Comparison of ENCODE assay signal across 8 mouse cellular contexts in the genomic region with DNA sequence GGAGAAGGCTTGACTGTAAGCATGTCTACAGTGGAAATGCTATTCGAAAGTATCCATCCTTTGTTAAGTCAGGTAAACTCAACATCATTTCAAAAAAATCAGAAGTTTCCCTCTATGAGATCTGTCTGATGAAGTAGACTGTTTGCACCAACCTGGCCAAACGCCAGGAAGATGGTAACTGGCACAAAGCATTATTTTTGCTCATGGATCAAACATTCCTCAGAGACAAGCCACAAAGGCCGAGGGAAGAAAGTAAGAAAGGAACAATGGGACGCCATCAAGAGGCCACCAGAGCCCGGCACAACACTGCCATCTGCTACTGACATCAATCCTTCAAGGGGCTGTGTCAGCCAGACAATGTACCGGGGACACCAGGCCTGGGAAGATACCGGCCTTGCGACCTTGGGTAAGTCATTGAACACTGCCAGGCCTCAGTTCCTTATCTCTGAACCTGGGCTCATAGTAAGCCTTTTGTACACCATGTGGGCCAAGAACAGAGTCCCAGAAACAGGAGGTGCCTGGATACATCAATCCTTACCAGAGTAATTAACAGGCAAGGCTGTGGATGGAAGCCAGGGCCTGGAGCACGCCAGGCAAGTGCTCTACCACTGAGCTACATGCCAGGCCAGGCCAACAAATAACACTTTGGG. TPM values are rescaled to one million over a fixed set of nuclear protein-coding genes. Genes with fewer than 3 reads are reported as not detected.
DNase-seq lines count a peak whose midpoint lies in the region; ATAC-seq lines count a peak whose summit lies in the region.

No protein-coding gene starts in this region.

- H3K4me3 ChIP-seq in hindbrain, embryonic 13.5 days: peak overlapping the region; percentile 89
- H3K4me3 ChIP-seq in neural tube, embryonic 13.5 days: peak overlapping the region; percentile 80

- H3K36me3 ChIP-seq in hindbrain, embryonic 13.5 days: peaks cover 32% of the 10 kb centered on the region
- peaks cover 28% of the 10 kb centered on the region for H3K36me3 ChIP-seq in neural tube, embryonic 13.5 days

- peak overlapping the region; percentile 94 for H3K9ac ChIP-seq in hindbrain, embryonic 13.5 days
- peak overlapping the region; percentile 96 for H3K9ac ChIP-seq in neural tube, embryonic 13.5 days

- peak; percentile 52 to 53 for DNase-seq in layer of hippocampus, postnatal 10 days (ENCODE audit: low spot score in 2 of 2)
- DNase-seq in layer of hippocampus, adult 8-10 months (ENCODE audit: low spot score in 2 of 2): no peak
- DNase-seq in cerebellum, postnatal 25 days: peak; percentile 76 to 81
- DNase-seq in kidney, postnatal 14 days: no peak
- no peak for DNase-seq in left cerebral cortex, adult 8-10 months (ENCODE audit: low spot score in 2 of 2)
- DNase-seq in left cerebral cortex, adult 18-20 months (ENCODE audit: low spot score in 2 of 2): no peak

- no peaks in the 10 kb centered on the region for H3K27me3 ChIP-seq in hindbrain, embryonic 13.5 days
- H3K27me3 ChIP-seq in neural tube, embryonic 13.5 days: no peaks in the 10 kb centered on the region

- H3K9me3 ChIP-seq in hindbrain, embryonic 13.5 days: no peaks in the 10 kb centered on the region
- H3K9me3 ChIP-seq in neural tube, embryonic 13.5 days: no peaks in the 10 kb centered on the region

- no peak for ATAC-seq in hindbrain, embryonic 13.5 days (ENCODE audit: low FRiP score)
- no peak; the same call in 1 of the 2 replicates for ATAC-seq in neural tube, embryonic 13.5 days (ENCODE audit: low read depth)

- H3K4me1 ChIP-seq in hindbrain, embryonic 13.5 days (replicated peaks): peaks cover 67% of the 10 kb centered on the region
- peaks cover 72% of the 10 kb centered on the region for H3K4me1 ChIP-seq in neural tube, embryonic 13.5 days (replicated peaks)

- peak overlapping the region; percentile 95 for H3K27ac ChIP-seq in hindbrain, embryonic 13.5 days
- H3K27ac ChIP-seq in neural tube, embryonic 13.5 days (replicated peaks): peak overlapping the region; percentile 96

- WGBS in hindbrain, embryonic 13.5 days: 26% methylated on average over 9 of the region's 9 CpGs
- WGBS in neural tube, embryonic 13.5 days: 23% methylated on average over 9 of the region's 9 CpGs

- H3K4me2 ChIP-seq in hindbrain, embryonic 13.5 days: peak overlapping the region; percentile 79
- H3K4me2 ChIP-seq in neural tube, embryonic 13.5 days: peak overlapping the region; percentile 86

RNA-seq across cellular contexts. Expression of a gene that starts 3.3 kb away (rescaled TPM):
- total RNA-seq in layer of hippocampus, postnatal 10 days (2021): 100 to 1,000 TPM; 256 to 268 TPM
- total RNA-seq in layer of hippocampus, adult 8-10 months (2022): 100 to 1,000 TPM; 230 to 304 (median 268) TPM
- polyA plus RNA-seq in hindbrain, embryonic 13.5 days (2015; fragmentation: Nextera tagmentation; extraction: Ambion mirVana): 37.5 and 42.3 TPM in 2 replicates
- polyA plus RNA-seq in neural tube, embryonic 13.5 days (2015; fragmentation: Nextera tagmentation; extraction: Ambion mirVana): 29.2 and 30.8 TPM in 2 replicates
- total RNA-seq in left cerebral cortex, adult 8-10 months (2022): 100 to 1,000 TPM; 188 to 214 (median 199) TPM
- total RNA-seq in left cerebral cortex, adult 18-20 months (2021): 100 to 1,000 TPM; 217 to 223 TPM

Comparison
In these comparisons a context has a peak if more than half of its experiments do, and no peak if none do; other contexts are left out.
1. DNase-seq: peak in layer of hippocampus, postnatal 10 days (2 of 2) and cerebellum, postnatal 25 days (2 of 2); none in layer of hippocampus, adult 8-10 months (0 of 2), kidney, postnatal 14 days (single experiment), left cerebral cortex, adult 8-10 months (0 of 2) and left cerebral cortex, adult 18-20 months (0 of 2).